Mouse (Mus musculus): ENCODE measurements around the gene Adam19.

GRCm38 (mm10) chr11:46122875-46123274 lies 67.1 kb downstream of the Adam19 start:
- TF ChIP-seq ZNF384 (IDR thresholded peaks at IDR 0.05; ENCODE audit: low read depth, low read length): no peak
- TF ChIP-seq CHD2 (IDR thresholded peaks at IDR 0.05; ENCODE audit: low read depth, low read length): no peak
- TF ChIP-seq ZC3H11A (IDR thresholded peaks at IDR 0.05; ENCODE audit: borderline replicate concordance, low read depth, low read length): no peak

Data from ES-E14 (cell line).